Mouse (Mus musculus): Measurements from ENCODE around the gene Mok. TPM values are rescaled to one million over a fixed set of nuclear protein-coding genes. Genes with fewer than 3 reads are reported as not detected.

Mok gene
- polyA plus RNA-seq, 1 experiment from 2014 or later, result 6.2 TPM

GRCm38 (mm10) chr12:110779296-110779695, 61.4 kb downstream of the Mok start:
- no peak overlapping the region for H3K4me3 ChIP-seq (replicated peaks)
- H3K9me3 ChIP-seq (replicated peaks), result no peaks in the 10 kb centered on the region
- no peak overlapping the region for H3K9ac ChIP-seq
- WGBS, result 83% methylated on average over 7 of the region's 7 CpGs
- no peak for ATAC-seq (replicated peaks; ENCODE audit: low FRiP score)
- H3K4me2 ChIP-seq, result no peak overlapping the region
- peaks cover 9% of the 10 kb centered on the region for H3K4me1 ChIP-seq
- no peaks in the 10 kb centered on the region for H3K27me3 ChIP-seq
- H3K27ac ChIP-seq, result no peak overlapping the region
- peaks cover 38% of the 10 kb centered on the region for H3K36me3 ChIP-seq

GRCm38 (mm10) chr12:110777853-110778252, 62.9 kb downstream of the Mok start:
- Histone ChIP-seq H3K9ac (no peak overlapping the region), H3K27ac (no peak overlapping the region), H3K27me3 (no peaks in the 10 kb centered on the region), H3K4me1 (peaks cover 9% of the 10 kb centered on the region), H3K4me2 (no peak overlapping the region), H3K9me3 (replicated peaks) (no peaks in the 10 kb centered on the region), H3K36me3 (peaks cover 32% of the 10 kb centered on the region), H3K4me3 (replicated peaks) (no peak overlapping the region)
- ATAC-seq (replicated peaks; ENCODE audit: low FRiP score), result no peak
- WGBS, result 85% methylated on average over 5 of the region's 5 CpGs

- ATAC-seq (replicated peaks; ENCODE audit: low FRiP score), result no peak; the same call in 1 of the 2 replicates
- no peaks in the 10 kb centered on the region for H3K9me3 ChIP-seq (replicated peaks)
- 44% methylated on average over 5 of the region's 5 CpGs for whole genome bisulfite sequencing
Measured at GRCm38 (mm10) chr12:110775628-110776426, 64.9 kb downstream of the Mok start.

DNA sequence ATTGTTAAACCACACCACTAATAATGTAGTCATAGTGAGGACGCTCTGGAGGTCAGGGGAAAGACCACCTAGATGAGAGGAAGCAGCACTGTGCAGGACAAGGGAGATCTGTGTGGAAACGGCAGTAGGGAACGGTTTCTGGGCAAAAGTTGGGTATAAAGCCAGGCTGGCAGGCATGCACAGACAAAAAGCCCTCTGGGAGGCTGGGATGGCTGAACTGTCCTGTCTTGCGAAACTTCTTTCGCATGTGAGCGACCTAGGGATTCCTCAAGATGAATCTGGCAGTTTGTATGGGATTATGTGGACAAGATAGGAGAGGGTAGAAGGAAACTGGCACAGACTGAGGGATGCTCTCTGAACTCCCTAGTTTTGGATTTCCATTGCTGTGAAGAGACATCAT, 68.8 kb downstream of the Mok start:
- Histone ChIP-seq H3K27me3 (no peaks in the 10 kb centered on the region), H3K4me3 (replicated peaks) (no peak overlapping the region), H3K36me3 (no peaks in the 10 kb centered on the region), H3K4me2 (no peak overlapping the region), H3K9ac (no peak overlapping the region), H3K9me3 (replicated peaks) (no peaks in the 10 kb centered on the region), H3K27ac (no peak overlapping the region), H3K4me1 (peaks cover 14% of the 10 kb centered on the region)
- WGBS, result 89% methylated on average over 6 of the region's 6 CpGs
- no peak for ATAC-seq (replicated peaks; ENCODE audit: low FRiP score)

More at GRCm38 (mm10) chr12:110775628-110776426, 64.9 kb downstream of the Mok start:
- H3K27ac ChIP-seq, result peak overlapping the region; percentile 39; the same call in 1 of the 2 replicates
- H3K9ac ChIP-seq, result no peak overlapping the region
- peaks cover 17% of the 10 kb centered on the region for H3K36me3 ChIP-seq
- H3K4me2 ChIP-seq, result no peak overlapping the region
- H3K27me3 ChIP-seq, result no peaks in the 10 kb centered on the region
- no peak overlapping the region for H3K4me3 ChIP-seq (replicated peaks)
- H3K4me1 ChIP-seq, result peaks cover 9% of the 10 kb centered on the region

- 88% methylated on average over 10 of the region's 10 CpGs for WGBS
Measured at GRCm38 (mm10) chr12:110770479-110771247, 70.1 kb downstream of the Mok start.

DNA sequence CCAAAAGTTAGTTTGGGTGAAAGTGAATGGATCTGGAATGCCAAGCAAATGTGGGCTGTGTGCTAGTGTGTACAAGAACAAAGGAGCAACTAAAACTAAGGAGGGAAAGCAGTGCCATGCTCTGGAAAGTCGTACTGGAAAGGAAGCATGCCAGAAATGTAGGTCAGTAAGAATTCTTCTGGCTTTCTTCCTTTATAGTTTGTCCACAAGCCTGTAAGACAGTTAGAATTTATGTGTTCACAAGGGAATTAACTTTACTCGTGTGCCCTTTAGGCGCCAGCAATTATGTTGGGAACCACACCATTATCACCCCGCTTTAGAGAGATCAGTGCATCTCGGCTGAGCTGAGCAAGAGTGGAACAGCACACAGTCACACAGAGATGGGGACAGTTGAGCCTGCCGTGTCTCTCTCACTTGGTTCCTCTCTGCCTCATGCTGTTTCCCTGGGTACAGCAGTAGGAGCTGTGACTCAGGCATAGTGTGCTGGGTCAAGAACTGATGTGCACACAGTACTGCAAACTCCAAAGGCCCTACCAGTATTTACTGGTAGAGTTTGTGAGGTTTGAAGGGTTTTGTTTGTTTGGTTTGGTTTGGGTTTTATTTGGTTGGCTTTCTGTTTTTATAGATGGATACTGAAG, 71.0 kb downstream of the Mok start:
- no peak overlapping the region for H3K4me3 ChIP-seq (replicated peaks)
- H3K27me3 ChIP-seq, result no peaks in the 10 kb centered on the region
- H3K27ac ChIP-seq, result no peak overlapping the region
- 0 out of 2 replicates have a peak, but pooled peaks cover 5% of the 10 kb centered on the region for H3K4me1 ChIP-seq
- no peak overlapping the region for H3K4me2 ChIP-seq
- ATAC-seq (replicated peaks; ENCODE audit: low FRiP score), result no peak
- no peak overlapping the region for H3K9ac ChIP-seq
- no peaks in the 10 kb centered on the region for H3K9me3 ChIP-seq (replicated peaks)
- WGBS, result 50% methylated on average over 6 of the region's 6 CpGs
- no peaks in the 10 kb centered on the region for H3K36me3 ChIP-seq

More at GRCm38 (mm10) chr12:110770479-110771247, 70.1 kb downstream of the Mok start:
- H3K9ac ChIP-seq, result no peak overlapping the region
- ATAC-seq (replicated peaks; ENCODE audit: low FRiP score), result no peak
- H3K4me2 ChIP-seq, result no peak overlapping the region
- no peak overlapping the region for H3K4me3 ChIP-seq (replicated peaks)
- H3K4me1 ChIP-seq, result peaks cover 9% of the 10 kb centered on the region
- H3K36me3 ChIP-seq, result no peaks in the 10 kb centered on the region
- H3K27ac ChIP-seq, result no peak overlapping the region
- no peaks in the 10 kb centered on the region for H3K9me3 ChIP-seq (replicated peaks)
- H3K27me3 ChIP-seq, result no peaks in the 10 kb centered on the region

- ATAC-seq (replicated peaks; ENCODE audit: low FRiP score), result no peak
- H3K27ac ChIP-seq, result no peak overlapping the region
- no peaks in the 10 kb centered on the region for H3K27me3 ChIP-seq
- 0 out of 2 replicates have a peak, but pooled peaks cover 5% of the 10 kb centered on the region for H3K4me1 ChIP-seq
- H3K9ac ChIP-seq, result no peak overlapping the region
- H3K4me2 ChIP-seq, result no peak overlapping the region
- no peaks in the 10 kb centered on the region for H3K9me3 ChIP-seq (replicated peaks)
- H3K36me3 ChIP-seq, result no peaks in the 10 kb centered on the region
- H3K4me3 ChIP-seq (replicated peaks), result no peak overlapping the region
Measured at GRCm38 (mm10) chr12:110768562-110768961, 72.2 kb downstream of the Mok start.

GRCm38 (mm10) chr12:110764531-110764930, 76.2 kb downstream of the Mok start:
- 81% methylated on average over 5 of the region's 5 CpGs for WGBS

DNA sequence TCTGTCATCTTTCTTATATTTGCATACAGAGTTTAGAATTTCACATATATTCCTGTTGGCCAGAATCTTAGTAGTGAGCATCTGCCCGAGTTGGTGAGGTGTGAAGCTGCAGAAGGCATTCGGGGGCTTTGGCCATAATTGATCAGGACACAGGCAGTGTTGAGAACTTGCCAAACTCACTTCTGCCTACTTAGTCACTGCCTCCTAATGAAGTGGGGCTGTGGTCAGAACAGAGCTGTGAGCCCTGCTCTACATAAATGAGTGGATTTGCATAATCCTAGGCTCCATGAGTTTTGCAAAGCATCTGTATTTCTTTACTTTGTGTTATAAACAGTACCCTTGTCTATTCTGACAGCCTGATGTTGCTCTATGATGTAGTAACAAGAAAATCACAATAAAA, 78.4 kb downstream of the Mok start:
- H3K4me2 ChIP-seq, result no peak overlapping the region
- H3K4me1 ChIP-seq, result 0 out of 2 replicates have a peak, but pooled peaks cover 5% of the 10 kb centered on the region
- no peak overlapping the region for H3K27ac ChIP-seq
- H3K9me3 ChIP-seq (replicated peaks), result no peaks in the 10 kb centered on the region
- WGBS, result 77% methylated on average over 2 of the region's 2 CpGs
- no peak for ATAC-seq (replicated peaks; ENCODE audit: low FRiP score)
- no peak overlapping the region for H3K4me3 ChIP-seq (replicated peaks)
- H3K9ac ChIP-seq, result no peak overlapping the region
- no peaks in the 10 kb centered on the region for H3K27me3 ChIP-seq
- peaks cover 4% of the 10 kb centered on the region; the same call in 1 of the 2 replicates for H3K36me3 ChIP-seq

More at GRCm38 (mm10) chr12:110764531-110764930, 76.2 kb downstream of the Mok start:
- H3K4me3 ChIP-seq (replicated peaks), result no peak overlapping the region
- H3K4me2 ChIP-seq, result no peak overlapping the region
- H3K27ac ChIP-seq, result no peak overlapping the region
- no peak for ATAC-seq (replicated peaks; ENCODE audit: low FRiP score)
- H3K36me3 ChIP-seq, result peaks cover 4% of the 10 kb centered on the region; the same call in 1 of the 2 replicates
- H3K4me1 ChIP-seq, result 0 out of 2 replicates have a peak, but pooled peaks cover 8% of the 10 kb centered on the region
- no peaks in the 10 kb centered on the region for H3K27me3 ChIP-seq
- H3K9me3 ChIP-seq (replicated peaks), result no peaks in the 10 kb centered on the region
- H3K9ac ChIP-seq, result no peak overlapping the region

DNA sequence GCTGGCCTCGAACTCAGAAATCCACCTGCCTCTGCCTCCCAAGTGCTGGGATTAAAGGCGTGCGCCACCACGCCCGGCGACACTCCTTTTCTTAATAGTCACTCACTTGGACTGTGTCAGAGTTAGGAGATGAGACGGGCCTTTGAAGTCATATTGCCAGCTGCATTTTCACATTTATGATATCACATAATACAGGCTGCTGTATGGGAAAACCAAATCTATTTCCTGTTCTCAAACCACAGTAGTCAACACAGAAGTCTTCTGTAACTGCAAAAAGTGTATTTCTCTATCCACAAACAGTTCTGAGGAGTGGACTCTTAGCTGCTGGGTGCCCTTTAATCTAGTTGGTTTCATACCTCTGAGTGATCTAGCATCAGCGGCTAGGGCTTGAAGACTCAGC, 81.8 kb downstream of the Mok start:
- WGBS, result 96% methylated on average over 8 of the region's 8 CpGs
- H3K9me3 ChIP-seq (replicated peaks), result no peaks in the 10 kb centered on the region; the same call in 1 of the 2 replicates
- no peak overlapping the region for H3K4me2 ChIP-seq

More for the DNA sequence above, 81.8 kb downstream of the Mok start:
- Histone ChIP-seq H3K4me1 (0 out of 2 replicates have a peak, but pooled peaks cover 5% of the 10 kb centered on the region), H3K9ac (no peak overlapping the region), H3K4me3 (replicated peaks) (no peak overlapping the region), H3K27me3 (no peaks in the 10 kb centered on the region), H3K27ac (no peak overlapping the region), H3K36me3 (peaks cover 25% of the 10 kb centered on the region)
- ATAC-seq (replicated peaks; ENCODE audit: low FRiP score), result no peak

Measured in kidney, embryonic 15.5 days (tissue).